Mouse (Mus musculus) natural killer cell, adult 2 months (primary cell): ENCODE measurements at regions not wholly inside any gene's neighbourhood (a gene's known extent, or its start where the extent isn't known, plus 50 kb on each side); places are given as distances from the start of the nearest gene placed in this dataset.

Experiments used
- DNase-seq, 2 experiments: peaks; one replicate each; pipeline ENCODE4 v3.0.0; 2022; ENCODE audit warnings: low spot score in 2 of 2

DNA sequence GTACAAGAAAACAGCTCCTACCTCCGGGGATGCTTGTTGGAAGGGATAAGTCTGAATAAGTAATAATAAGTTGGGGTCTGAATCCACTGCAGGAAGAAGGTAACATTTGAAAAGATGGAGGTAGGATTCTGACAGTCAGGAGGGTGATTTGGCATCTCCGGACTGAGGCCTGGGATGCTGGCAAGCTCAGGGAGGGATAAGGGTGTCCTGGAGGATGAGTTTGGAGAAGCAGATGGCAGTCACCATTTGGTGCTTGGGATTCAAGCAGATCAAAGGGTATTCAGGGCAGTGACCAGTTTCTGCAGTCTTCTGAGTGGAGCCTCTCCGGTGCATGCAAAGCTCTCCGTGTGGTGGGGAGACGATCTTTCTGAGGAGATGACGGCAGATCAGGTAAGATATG is 62.9 kb upstream of the Gm2310 start:
- no peak for DNase-seq

- DNase-seq: no peak
Measured at GRCm38 (mm10) chr15:8581146-8581913, 61.6 kb upstream of the Gm2310 start.

DNA sequence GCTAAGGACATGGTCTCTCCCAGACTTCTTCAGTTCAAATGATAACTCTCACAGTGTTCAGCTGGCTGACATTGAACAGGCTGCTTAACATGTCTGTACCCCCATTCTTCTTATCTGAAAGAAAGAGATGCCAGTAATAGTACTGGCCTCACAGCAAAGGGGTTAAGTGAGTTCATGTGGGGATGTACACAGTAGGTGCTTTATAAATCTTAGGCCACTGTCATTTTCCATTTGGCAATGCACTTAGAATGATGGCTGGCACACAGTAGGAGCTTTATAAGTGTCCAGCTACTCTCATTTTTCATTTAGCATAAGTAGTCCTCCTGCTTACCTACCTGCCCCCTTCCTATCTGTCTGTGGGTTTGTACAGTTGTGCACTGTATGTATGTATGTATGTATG is 60.3 kb upstream of the Gm2310 start:
- no peak for DNase-seq

DNA sequence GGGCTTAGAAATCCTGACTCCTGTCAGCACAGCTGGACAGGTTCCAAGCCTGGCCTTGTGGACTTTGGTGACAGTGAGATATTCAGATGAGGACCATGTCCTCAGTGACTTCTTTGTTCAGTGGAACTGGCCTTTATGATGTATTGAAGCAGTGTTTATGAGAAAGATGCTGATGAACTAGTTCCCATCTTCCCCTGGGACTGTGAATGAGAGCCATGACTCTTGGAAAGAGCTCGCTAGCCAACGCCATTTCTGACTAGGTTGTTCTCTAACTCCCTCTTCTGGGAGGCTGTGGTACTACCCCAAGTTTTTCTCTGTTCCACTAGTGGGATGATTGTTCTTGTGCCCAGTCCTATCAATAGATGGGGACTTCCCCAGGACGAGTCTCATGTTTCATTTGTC is 57.7 kb upstream of the Gm2310 start:
- peak in 1 of 2 experiments; percentile 65 for DNase-seq

- DNase-seq: no peak
Measured at GRCm38 (mm10) chr15:8576975-8577374, 57.2 kb upstream of the Gm2310 start.

DNA sequence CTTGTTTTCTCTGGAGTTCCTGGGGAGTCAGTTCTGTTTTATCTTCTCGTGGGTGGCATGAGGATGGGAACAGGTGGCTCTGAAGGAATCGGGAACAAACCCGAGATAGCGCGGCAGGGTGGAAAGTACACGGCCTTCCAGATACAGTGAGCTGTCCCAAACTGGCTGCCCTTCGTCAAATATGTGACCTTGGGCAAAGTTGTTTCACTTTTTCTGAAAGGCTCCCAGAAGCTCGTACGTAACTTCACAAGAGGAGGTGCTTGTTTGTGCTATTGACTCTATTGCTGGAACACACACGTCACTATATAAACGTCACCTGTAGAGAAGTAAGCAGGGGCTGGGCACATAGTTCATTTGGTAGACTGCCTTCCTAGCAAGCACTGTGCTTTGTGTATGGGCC is 49.9 kb upstream of the Gm2310 start:
- peak; percentile 9 to 51 for DNase-seq
